Mouse (Mus musculus) limb, embryonic 13.5 days (tissue): ENCODE data around the gene Stoml1. TPM values are rescaled to one million over a fixed set of nuclear protein-coding genes. Genes with fewer than 3 reads are reported as not detected.

Experiments used
- ATAC-seq: fragments of 200-750 bp; cut with Nextera tagmentation; 2 replicates; pipeline ENCODE4 v1.8.0; 2017; ENCODE audit warnings: low read depth, moderate number of reproducible peaks, moderate TSS enrichment; ENCODE audit not compliant: low FRiP score
- H3K27ac ChIP-seq: fragments of 300-500 bp; sonication (generic); 2 replicates; pipeline ENCODE4 v1.5.1; 2015; ENCODE audit warnings: inconsistent platforms, mild to moderate bottlenecking, moderate library complexity
- H3K27me3 ChIP-seq: fragments of 300-500 bp; sonication (generic); 2 replicates; pipeline ENCODE4 v1.6.1; 2015; ENCODE audit warnings: mild to moderate bottlenecking, inconsistent platforms
- H3K36me3 ChIP-seq: fragments of 300-500 bp; sonication (generic); 2 replicates; pipeline ENCODE4 v1.6.1; 2015; ENCODE audit warnings: inconsistent platforms, mild to moderate bottlenecking, moderate library complexity
- H3K4me1 ChIP-seq: fragments of 300-500 bp; sonication (generic); 2 replicates; pipeline ENCODE4 v1.6.1; 2015; ENCODE audit warnings: inconsistent platforms
- H3K4me2 ChIP-seq: fragments of 300-500 bp; sonication (generic); replicated peaks from 2 replicates; pipeline ENCODE4 v1.6.1; 2015; ENCODE audit warnings: inconsistent platforms, mild to moderate bottlenecking, moderate library complexity
- H3K4me3 ChIP-seq: fragments of 300-500 bp; sonication (generic); 2 replicates; pipeline ENCODE4 v1.5.1; 2015; ENCODE audit warnings: moderate library complexity, mild to moderate bottlenecking, inconsistent platforms
- H3K9ac ChIP-seq: fragments of 300-500 bp; sonication (generic); 2 replicates; pipeline ENCODE4 v1.6.1; 2015; ENCODE audit warnings: mild to moderate bottlenecking, inconsistent platforms
- H3K9me3 ChIP-seq: fragments of 300-500 bp; sonication (generic); 2 replicates; pipeline ENCODE4 v1.6.1; 2016; ENCODE audit warnings: inconsistent platforms
- WGBS: fragments of 180-500 bp; shearing (Covaris S2); methylation state at CpG from one replicate; pipeline ENCODE4 v1.1.7; 2015; 5-methylcytosine and 5-hydroxymethylcytosine counted together
- polyA plus RNA-seq: library from polyadenylated mRNA; unstranded; fragments of >200 nt; fragmentation: Nextera tagmentation; extraction: Ambion mirVana; gene quantifications from 2 replicates; pipeline ENCODE4 v1.2.1, GENCODE M21; 2015

Gene Stoml1
- polyA plus RNA-seq: 44.2 and 45.6 TPM in 2 replicates

DNA sequence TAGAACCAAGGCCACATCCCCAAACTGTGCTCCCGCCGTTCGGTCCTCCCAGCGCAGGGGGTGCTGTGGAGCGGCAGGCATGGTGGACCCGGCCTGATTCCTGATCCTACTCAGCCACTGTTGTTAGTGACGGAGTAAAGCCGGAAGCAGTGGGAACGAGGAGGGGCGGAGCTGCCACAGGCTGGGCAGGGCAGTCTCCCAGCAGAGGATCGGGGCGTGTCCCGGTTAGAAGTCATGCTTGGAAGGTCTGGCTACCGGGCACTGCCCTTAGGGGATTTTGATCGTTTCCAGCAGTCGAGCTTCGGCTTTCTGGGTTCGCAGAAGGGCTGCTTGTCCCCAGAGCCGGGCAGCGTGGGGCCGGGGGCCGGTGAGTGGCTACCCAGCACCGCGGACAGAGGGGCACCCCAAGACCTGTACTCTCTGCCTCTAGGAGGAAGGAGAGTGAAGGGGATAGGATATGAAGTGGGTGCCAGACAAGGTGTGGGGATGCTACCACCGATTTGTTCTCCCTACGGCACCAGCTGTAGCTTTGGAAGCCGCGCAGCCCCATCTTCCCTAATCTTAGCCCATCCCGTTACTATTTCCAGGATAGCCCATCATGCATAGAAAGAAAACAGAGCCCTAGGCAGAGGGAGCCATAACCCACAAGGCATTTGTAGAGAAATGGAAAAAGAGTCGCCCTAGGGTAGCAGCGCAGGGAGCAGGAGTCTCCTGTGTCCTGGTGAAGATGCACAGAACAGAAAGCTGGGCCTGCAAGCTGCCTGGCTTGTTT is at the start of gene Stoml1:
Gene Stoml1, plus strand, starts transcription at position 132 of the 772 bp plus-strand sequence.
- no peak within 1 kb of the TSS for H3K27ac ChIP-seq
- H3K36me3 ChIP-seq: peaks cover 27% of the 10 kb centered on the region
- H3K27me3 ChIP-seq: no peaks in the 10 kb centered on the region
- H3K4me2 ChIP-seq: peak within 1 kb of the TSS; percentile 74
- peak within 1 kb of the TSS; percentile 82 for H3K9ac ChIP-seq
- no peaks in the 10 kb centered on the region for H3K9me3 ChIP-seq
- H3K4me3 ChIP-seq: peak within 1 kb of the TSS; percentile 86
- under 1% methylated on average over 31 of the region's 31 CpGs for WGBS
- ATAC-seq: peak; percentile 96
- peaks cover 23% of the 10 kb centered on the region for H3K4me1 ChIP-seq

DNA sequence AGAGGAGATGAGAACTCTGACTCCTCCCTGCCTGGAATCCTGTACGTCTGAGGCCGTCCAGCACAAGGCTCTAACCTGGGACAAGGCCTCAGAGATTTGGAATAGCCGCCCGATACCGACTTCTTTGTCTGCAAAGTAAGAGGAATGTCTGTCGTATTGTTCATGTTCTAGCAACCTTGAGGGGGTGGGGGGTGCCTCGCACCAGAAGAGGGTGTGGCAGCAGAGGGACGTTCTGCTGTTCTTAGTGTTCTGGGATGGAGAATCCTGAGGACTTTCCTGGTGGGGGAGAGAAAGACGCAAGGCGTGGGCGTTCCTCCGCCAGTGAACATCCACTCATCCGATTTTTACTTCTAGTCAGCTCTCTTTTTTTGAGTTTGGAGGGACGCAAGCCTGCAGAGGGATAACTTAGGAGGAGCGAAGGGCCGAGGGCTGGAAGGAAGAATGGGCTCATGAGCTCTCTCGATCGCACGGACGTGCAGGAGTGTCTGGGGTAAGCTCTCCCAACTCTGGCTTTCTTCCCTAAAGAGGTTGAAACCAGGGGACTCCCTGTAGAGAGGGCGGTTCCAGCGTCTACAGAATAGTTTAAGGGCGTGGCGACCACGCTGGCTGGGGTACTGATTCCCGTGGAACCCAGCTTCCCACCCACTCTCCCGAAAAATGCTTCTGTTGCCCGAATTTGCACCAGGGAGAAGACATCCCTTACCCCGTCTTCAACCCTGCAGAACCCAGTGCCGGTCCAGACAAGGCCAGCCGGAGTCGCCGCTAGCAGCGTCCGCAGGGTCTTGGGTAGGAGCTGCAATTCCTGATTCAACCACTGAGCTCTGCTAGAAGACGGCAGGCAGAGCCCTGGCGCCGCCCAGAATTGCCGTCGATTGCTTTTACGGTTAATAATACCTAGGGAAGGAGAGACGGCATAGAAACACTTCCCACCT is 49.2 kb upstream of the Stoml1 start, which contains the start of the genes Islr and Islr2:
Gene Islr, minus strand, starts transcription at position 791 of the 932 bp plus-strand sequence.
Gene Islr2, minus strand, starts transcription at position 804 of the 932 bp plus-strand sequence.
- peak; percentile 84; the same call in 1 of the 2 replicates for ATAC-seq
- H3K36me3 ChIP-seq: no peaks in the 10 kb centered on the region
- H3K4me3 ChIP-seq: peak within 1 kb of the TSS; percentile 42
- peaks cover 67% of the 10 kb centered on the region for H3K27me3 ChIP-seq
- 3% methylated on average over 42 of the region's 42 CpGs for WGBS
- H3K9me3 ChIP-seq: no peaks in the 10 kb centered on the region
- H3K9ac ChIP-seq: peak within 1 kb of the TSS; percentile 32; the same call in 1 of the 2 replicates
- H3K4me1 ChIP-seq: peaks cover 50% of the 10 kb centered on the region
- peak within 1 kb of the TSS; percentile 64 for H3K4me2 ChIP-seq
- no peak within 1 kb of the TSS for H3K27ac ChIP-seq

DNA sequence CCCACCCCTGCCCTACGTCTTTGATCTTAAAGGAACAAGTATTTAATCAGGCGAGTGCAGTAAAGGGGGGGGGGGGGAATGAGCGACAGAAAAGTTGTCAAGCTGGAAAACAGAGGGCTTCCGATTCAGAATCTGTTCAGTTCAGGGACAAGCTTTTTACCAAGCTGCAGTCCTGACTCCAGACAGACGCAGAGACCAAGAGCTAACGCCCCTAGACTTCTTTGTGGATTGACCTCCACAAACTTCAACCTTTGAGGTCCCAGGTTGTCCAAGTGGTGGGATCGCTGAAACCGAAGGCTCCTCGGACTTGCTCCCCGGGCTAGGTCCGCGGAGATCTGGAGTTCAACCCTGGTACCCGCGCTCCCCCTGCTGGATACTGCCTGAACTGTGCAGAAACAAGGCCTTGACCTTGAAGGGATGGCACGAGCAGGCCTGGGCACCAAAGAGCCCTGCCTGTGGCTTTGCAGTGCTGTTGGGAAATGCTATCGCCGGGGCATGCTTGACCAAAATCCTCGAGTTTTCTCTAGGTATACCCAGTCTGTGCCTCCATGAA is 48.4 kb upstream of the Stoml1 start:
- H3K27me3 ChIP-seq: peaks cover 60% of the 10 kb centered on the region
- H3K4me1 ChIP-seq: peaks cover 43% of the 10 kb centered on the region
- no peak overlapping the region; the same call in 1 of the 2 replicates for H3K9ac ChIP-seq
- H3K9me3 ChIP-seq: no peaks in the 10 kb centered on the region
- peak overlapping the region; percentile 42 for H3K4me3 ChIP-seq
- WGBS: 3% methylated on average over 18 of the region's 18 CpGs
- peak overlapping the region; percentile 64 for H3K4me2 ChIP-seq
- no peaks in the 10 kb centered on the region for H3K36me3 ChIP-seq
- ATAC-seq: peak; percentile 79; the same call in 1 of the 2 replicates
- H3K27ac ChIP-seq: no peak overlapping the region

DNA sequence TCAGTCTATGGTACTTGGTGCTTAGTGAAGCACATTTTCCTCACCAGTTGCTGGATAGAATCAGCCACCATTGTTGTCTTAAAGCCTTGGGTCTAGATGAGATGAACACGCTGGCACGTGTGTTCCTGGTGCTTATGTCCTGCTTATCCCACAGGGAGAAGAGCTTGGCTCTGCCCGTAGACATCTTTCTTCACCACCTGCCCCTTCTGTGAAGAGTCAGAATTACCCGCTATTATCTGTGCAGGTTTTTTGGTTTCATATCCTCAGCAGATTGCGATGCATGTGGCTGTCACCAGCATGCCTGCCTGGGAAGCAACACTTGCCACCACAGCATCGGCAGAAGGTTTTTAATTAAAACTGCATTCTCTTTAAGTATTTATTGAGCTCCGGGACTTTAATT is 47.0 kb upstream of the Stoml1 start:
- peaks cover 45% of the 10 kb centered on the region for H3K27me3 ChIP-seq
- H3K9ac ChIP-seq: no peak overlapping the region
- H3K4me2 ChIP-seq: no peak overlapping the region
- H3K27ac ChIP-seq: no peak overlapping the region
- no peaks in the 10 kb centered on the region; the same call in 1 of the 2 replicates for H3K9me3 ChIP-seq
- ATAC-seq: no peak
- no peaks in the 10 kb centered on the region for H3K36me3 ChIP-seq
- no peak overlapping the region for H3K4me3 ChIP-seq
- 83% methylated on average over 7 of the region's 7 CpGs for WGBS
- H3K4me1 ChIP-seq: peaks cover 28% of the 10 kb centered on the region

DNA sequence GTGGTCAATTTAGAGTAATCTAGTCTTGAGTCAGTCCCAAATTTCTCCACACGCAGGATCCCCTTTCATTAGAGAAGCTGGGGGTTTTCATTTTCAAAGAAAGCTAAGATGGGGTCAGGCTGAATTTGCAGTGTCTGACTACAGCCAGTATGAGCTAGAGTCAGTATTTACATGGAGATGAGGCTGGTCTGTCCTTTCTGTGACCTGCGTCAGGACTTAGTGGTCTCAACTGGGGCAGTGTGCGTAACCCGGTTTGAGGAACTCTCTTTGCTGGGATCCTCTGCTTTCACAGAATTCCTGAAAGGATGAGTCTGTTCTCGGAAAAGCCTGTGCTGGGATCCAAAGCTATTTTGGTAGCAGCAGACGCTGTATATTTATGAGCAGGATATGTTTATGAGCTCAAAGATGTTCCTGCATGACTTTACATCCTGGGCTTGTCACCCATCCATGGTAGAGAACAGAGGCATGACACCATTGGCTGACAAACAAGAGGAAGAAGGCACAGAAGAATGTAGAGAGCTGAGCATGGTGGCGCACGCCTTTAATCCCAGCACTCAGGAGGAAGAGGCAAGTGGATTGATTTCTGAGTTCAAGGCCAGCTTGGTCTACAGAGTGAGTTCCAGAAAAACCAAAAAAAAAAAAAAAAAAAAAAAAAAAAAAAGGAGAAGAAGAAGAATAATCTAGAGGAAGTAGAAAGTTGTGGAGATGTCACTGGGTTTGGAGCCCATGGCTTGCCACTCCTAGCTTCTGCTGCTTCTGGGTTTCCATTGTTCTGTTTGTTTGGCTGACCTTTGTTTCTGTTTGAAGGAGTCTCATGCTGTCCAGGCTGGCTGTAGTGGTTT is 43.3 kb upstream of the Stoml1 start:
- Histone ChIP-seq H3K4me2 (no peak overlapping the region), H3K4me1 (peaks cover 9% of the 10 kb centered on the region; the same call in 1 of the 2 replicates), H3K4me3 (no peak overlapping the region), H3K27ac (no peak overlapping the region), H3K27me3 (peaks cover 22% of the 10 kb centered on the region), H3K9me3 (no peaks in the 10 kb centered on the region; the same call in 1 of the 2 replicates), H3K9ac (no peak overlapping the region), H3K36me3 (no peaks in the 10 kb centered on the region)
- 77% methylated on average over 8 of the region's 8 CpGs for WGBS
- no peak for ATAC-seq

DNA sequence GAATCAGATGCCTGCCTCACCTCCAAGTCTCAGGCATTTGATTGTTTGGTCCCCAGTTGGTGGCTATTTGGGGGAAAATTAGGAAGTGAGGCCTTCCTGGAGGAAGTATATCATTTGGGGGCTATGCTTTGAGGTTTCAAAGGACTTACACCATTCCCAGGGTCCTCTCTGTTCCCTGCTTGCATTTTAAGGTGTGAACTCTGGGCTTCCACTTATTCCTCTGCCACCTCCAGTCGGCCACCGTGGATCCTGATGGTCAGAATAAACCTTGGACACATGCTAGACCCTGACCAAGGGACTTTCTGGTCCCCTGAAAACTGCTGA is 42.7 kb upstream of the Stoml1 start:
- H3K9me3 ChIP-seq: no peaks in the 10 kb centered on the region; the same call in 1 of the 2 replicates
- ATAC-seq: no peak
- no peak overlapping the region for H3K4me3 ChIP-seq
- 69% methylated on average over 2 of the region's 2 CpGs for WGBS
- H3K27me3 ChIP-seq: peaks cover 16% of the 10 kb centered on the region
- H3K27ac ChIP-seq: no peak overlapping the region
- no peak overlapping the region for H3K4me2 ChIP-seq
- no peaks in the 10 kb centered on the region for H3K36me3 ChIP-seq
- H3K4me1 ChIP-seq: peaks cover 14% of the 10 kb centered on the region
- H3K9ac ChIP-seq: no peak overlapping the region

DNA sequence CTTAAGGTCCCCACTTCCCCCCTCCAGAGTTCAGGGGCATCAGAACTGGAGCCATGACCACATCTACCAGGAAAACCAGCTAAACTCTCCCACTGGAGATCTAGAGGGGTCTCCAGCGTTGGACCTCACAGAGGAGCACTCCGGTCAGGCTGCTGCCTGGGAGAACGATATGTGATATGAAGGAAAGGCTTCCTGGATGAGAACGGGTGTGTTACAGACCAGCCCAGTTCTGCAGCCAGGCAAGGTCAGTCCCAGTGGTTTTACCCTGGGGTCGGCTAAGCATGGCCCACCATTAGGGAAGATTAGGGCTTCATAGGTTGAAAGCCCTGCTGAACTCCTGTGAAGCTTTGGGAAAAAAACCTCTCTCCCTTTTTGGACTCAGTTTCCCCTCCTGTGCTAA is 39.6 kb upstream of the Stoml1 start:
- H3K4me3 ChIP-seq: no peak overlapping the region
- H3K36me3 ChIP-seq: no peaks in the 10 kb centered on the region
- no peak for ATAC-seq
- peaks cover 6% of the 10 kb centered on the region; the same call in 1 of the 2 replicates for H3K27me3 ChIP-seq
- peaks cover 14% of the 10 kb centered on the region for H3K4me1 ChIP-seq
- WGBS: 63% methylated on average over 5 of the region's 5 CpGs
- no peak overlapping the region for H3K27ac ChIP-seq
- no peak overlapping the region for H3K9ac ChIP-seq
- H3K4me2 ChIP-seq: no peak overlapping the region
- H3K9me3 ChIP-seq: no peaks in the 10 kb centered on the region; the same call in 1 of the 2 replicates

DNA sequence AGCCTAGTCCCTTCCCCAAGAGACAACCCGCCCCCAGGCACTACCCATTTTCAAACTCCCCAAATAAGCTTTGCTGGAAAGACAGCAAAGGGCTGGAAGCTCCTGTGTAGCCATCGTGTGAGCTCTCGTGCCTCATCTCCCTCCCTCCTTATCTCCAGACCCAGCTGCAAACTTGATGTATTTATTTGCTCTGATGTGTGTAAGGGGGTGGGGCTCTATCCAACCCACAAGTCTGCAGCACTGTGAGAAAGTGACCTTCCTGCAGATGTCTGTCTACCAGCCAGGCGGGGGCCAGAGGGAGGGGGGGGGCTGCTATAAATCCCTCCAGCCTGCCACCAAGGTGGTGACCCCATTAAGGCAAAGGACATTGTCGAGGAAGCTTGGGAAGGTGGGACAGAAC is 39.1 kb upstream of the Stoml1 start:
- Histone ChIP-seq H3K9ac (no peak overlapping the region), H3K4me1 (peaks cover 14% of the 10 kb centered on the region), H3K4me3 (no peak overlapping the region), H3K36me3 (no peaks in the 10 kb centered on the region), H3K9me3 (no peaks in the 10 kb centered on the region; the same call in 1 of the 2 replicates), H3K27ac (no peak overlapping the region), H3K27me3 (peaks cover 6% of the 10 kb centered on the region; the same call in 1 of the 2 replicates), H3K4me2 (no peak overlapping the region)
- WGBS: 12% methylated on average over 5 of the region's 5 CpGs
- no peak for ATAC-seq

DNA sequence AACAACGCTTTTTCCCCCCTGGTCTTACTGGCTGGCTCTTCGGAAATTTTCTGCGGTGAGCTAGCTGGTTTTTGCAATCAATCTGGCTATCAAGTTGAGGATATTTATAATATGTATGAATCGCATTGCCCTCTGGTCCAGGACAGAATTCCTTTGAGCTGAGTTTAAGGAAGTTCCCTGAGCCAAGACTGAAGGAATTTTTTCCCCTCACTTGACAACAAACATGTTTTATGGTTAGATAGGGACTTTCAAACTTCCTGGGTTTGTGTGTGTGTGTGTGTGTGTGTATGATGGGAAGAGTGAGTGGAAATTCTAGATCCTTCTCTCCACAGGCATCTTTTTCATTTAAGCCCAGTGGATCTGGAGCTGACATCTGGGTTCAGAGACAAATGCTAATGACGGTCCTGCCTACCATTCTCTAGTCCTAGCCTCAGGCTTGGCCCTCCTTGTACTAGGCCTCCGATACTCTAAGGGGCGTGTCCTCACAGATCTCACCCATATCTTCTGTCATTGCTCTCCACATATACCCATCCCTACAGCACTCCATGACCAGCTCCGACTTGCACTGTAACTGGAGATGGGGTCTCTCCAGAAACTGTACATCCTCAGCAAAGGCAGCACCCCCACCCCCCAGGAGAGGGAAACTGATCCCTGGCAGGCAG is 38.3 kb upstream of the Stoml1 start:
- Histone ChIP-seq H3K9ac (no peak overlapping the region), H3K36me3 (peaks cover 5% of the 10 kb centered on the region), H3K4me3 (no peak overlapping the region), H3K4me1 (peaks cover 16% of the 10 kb centered on the region), H3K27me3 (peaks cover 6% of the 10 kb centered on the region; the same call in 1 of the 2 replicates), H3K27ac (no peak overlapping the region), H3K4me2 (no peak overlapping the region), H3K9me3 (no peaks in the 10 kb centered on the region; the same call in 1 of the 2 replicates)
- 52% methylated on average over 8 of the region's 8 CpGs for WGBS
- peak; percentile 60 for ATAC-seq

DNA sequence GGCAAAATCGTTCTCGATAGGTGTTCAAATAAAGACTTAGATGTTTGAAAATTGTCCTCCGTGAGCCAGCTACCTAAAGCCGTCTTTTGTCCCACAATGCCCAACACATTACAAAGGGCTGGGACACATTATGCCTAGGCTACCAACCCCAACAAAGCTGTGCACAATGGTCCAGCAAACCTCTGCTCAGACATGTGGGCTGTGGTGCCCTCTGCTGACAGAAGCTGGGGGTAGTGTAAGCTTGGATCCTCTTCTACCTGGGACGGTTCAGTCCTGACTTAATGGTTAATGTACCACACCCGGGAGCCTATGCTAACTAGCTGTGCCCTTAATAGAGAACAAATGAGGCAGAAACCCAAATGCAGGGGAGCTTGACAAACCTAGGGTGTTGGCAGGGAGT is 36.6 kb upstream of the Stoml1 start:
- no peak overlapping the region for H3K4me2 ChIP-seq
- WGBS: 54% methylated on average over 6 of the region's 6 CpGs
- H3K27me3 ChIP-seq: peaks cover 6% of the 10 kb centered on the region; the same call in 1 of the 2 replicates
- peaks cover 24% of the 10 kb centered on the region for H3K4me1 ChIP-seq
- H3K27ac ChIP-seq: no peak overlapping the region
- no peaks in the 10 kb centered on the region for H3K9me3 ChIP-seq
- ATAC-seq: no peak
- no peak overlapping the region for H3K9ac ChIP-seq
- peaks cover 18% of the 10 kb centered on the region for H3K36me3 ChIP-seq
- H3K4me3 ChIP-seq: no peak overlapping the region
